Mouse (Mus musculus) spleen, postnatal 0 days (tissue): Measurements from ENCODE around the gene Cebpzos. TPM values are rescaled to one million over a fixed set of nuclear protein-coding genes. Genes with fewer than 3 reads are reported as not detected.

Source experiments
- polyA plus RNA-seq: library from polyadenylated mRNA; unstranded; fragments of >200 nt; fragmentation: Nextera tagmentation; extraction: Ambion mirVana; gene quantifications from 2 replicates; pipeline ENCODE4 v1.2.1, GENCODE M21; 2015

Cebpzos gene
- 57.0 and 58.1 TPM in 2 replicates for polyA plus RNA-seq

DNA sequence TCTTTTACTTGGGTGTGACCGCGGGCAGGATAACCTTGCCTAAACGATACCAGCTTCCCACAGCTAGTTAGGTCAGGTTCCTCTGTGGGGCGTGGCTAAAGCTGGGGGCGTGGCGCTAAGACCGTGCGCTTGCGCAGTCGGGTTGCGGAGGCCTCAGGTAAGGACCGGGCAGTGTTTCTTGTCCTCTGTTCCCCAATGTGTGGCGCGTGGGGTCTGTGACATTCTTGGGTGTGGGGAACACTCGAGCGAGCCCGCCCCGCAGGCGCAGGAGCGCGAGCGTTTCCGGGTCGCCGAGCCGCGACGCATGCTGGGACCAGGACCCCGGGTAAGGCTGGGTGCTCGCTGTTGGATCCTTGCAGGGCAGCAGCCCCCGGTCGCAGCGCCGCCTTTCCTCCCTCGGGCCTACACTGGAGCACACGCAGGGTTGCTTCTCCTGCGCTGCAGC, at the start of gene Cebpzos:
Gene Cebpzos, plus strand, starts transcription at position 132 of the 445 bp plus-strand sequence.

GRCm38 (mm10) chr17:78882401-78883112, 33.7 kb upstream of the Cebpzos start, which contains the start of gene Eif2ak2:
Gene Eif2ak2 (minus strand): TSS chr17:78882573.

GRCm38 (mm10) chr17:78906892-78907291, 9.4 kb upstream of the Cebpzos start, which contains the start of gene Sult6b1:
Gene Sult6b1 (minus strand): TSS chr17:78906992.

DNA sequence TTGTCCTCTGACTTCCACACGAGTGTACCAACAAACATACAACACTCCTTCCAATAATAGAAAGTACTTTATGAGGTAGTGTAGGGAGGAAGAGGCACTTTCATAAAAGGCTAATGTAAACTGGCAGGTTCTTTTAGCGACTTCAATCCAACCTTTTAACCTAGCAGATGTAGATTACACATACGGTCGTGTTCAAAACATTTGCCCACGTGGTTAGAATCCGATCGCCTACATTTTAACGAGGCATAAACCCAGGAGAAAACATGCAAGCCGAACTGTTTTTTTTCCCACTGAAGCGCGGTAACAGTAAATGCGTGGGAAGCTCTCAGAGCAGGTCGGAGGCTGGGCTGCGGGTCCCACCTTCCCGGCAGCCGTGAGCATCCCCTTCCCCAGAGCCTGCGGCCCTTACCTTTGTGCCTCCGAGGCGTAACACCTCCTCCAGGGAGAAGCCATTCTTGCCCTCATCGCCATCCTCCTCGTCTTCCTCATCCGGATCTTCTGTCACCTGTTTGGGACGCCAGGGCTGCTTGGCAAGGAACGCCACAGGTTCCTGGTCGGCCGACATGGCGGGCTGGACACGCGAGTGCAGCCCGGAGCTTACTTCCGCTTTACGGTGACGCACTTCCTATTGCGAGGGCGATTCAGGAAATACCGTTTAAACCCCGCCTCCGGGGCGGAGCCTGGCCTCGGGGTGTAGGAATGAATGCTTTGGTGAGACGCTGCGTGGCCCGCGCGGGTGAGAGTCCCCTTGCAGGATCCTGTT, 20.3 kb downstream of the Cebpzos start, which contains the start of the genes Cebpz and Ndufaf7:
Gene Cebpz, minus strand, starts transcription at position 601 of the 763 bp plus-strand sequence.
Gene Ndufaf7, plus strand, starts transcription at position 671 of the 763 bp plus-strand sequence.

Other genes starting within 250 kb of the Cebpzos start
- 3.6 and 4.0 TPM in 2 replicates for gene Strn, start 179.3 kb upstream of the Cebpzos start, polyA plus RNA-seq
- 3.8 TPM in 2 replicates for gene Heatr5b, start 81.1 kb upstream of the Cebpzos start, polyA plus RNA-seq
- gene Gpatch11, start 80.9 kb upstream of the Cebpzos start, polyA plus RNA-seq: 25.7 and 28.7 TPM in 2 replicates
- 18.3 and 22.7 TPM in 2 replicates for gene Eif2ak2, start 33.9 kb upstream of the Cebpzos start, polyA plus RNA-seq
- gene Sult6b1, start 9.5 kb upstream of the Cebpzos start, polyA plus RNA-seq: 0.17 and 0.53 TPM in 2 replicates
- 51.9 and 53.6 TPM in 2 replicates for gene Cebpz, start 20.6 kb downstream of the Cebpzos start, polyA plus RNA-seq
- 27.4 and 29.3 TPM in 2 replicates for gene Ndufaf7, start 20.6 kb downstream of the Cebpzos start, polyA plus RNA-seq
- gene Prkd3, start 104.3 kb downstream of the Cebpzos start, polyA plus RNA-seq: 9.3 and 12.3 TPM in 2 replicates
- 2.8 and 3.6 TPM in 2 replicates for gene Qpct, start 135.4 kb downstream of the Cebpzos start, polyA plus RNA-seq